ENCODE assay signal across 23 mouse cellular contexts in the genomic region with DNA sequence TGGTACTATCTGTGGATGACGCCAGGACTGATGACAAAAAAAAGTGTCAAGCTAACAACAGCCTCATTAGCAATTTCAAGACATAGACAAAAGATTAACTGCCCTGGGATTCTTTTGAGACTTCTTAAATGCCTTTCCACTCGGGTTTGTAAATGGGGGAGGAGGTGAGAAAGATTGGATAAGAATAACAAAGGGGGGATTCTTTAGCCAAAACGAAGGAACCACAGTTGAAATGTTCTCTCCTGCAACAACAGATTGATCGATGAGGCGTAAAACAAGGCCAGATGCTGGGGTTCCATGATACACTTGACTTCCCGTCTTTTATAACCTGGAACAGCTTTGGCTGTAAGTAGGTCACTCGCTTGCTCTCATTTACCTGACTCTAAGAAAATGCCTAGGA. TPM values are rescaled to one million over a fixed set of nuclear protein-coding genes. Genes with fewer than 3 reads are reported as not detected.
DNase-seq lines count a peak whose midpoint lies in the region; ATAC-seq and TF ChIP-seq lines count a peak whose summit lies in the region.
"Had no signal": no experiment of that assay in that cellular context is flagged by ENCODE, and none has a peak within 500 bp of the region (broad histone marks: within the 10 kb centered on the region; RNA-seq: fewer than 3 reads in every experiment).

No protein-coding gene starts in this region.

- no peak for DNase-seq in kidney, adult 8-10 months
- peak; percentile 84 for DNase-seq in R1 (ENCODE audit: low read depth, low spot score)
- peak; percentile 59 for DNase-seq in mesoderm, embryonic 11.5 days (ENCODE audit: low read depth, low spot score)
- DNase-seq in T-cell, adult 2 months (ENCODE audit: low spot score) = no peak
- no peak for DNase-seq in layer of hippocampus, adult 18-20 months (ENCODE audit: low spot score in 2 of 2)
- DNase-seq: cerebellum, adult 2 months; cerebellum, postnatal 36 days; gastrocnemius, adult 2 months; heart, postnatal 14 days; kidney, adult 2 months; left cerebral cortex, postnatal 4 days; liver; liver, postnatal 0 days; lung, postnatal 10 days; spleen, adult 18-20 months; thymus, postnatal 25 days had no signal

- peak; percentile 58; the same call in 1 of the 2 replicates for ATAC-seq in kidney, embryonic 14.5 days (ENCODE audit: low FRiP score, low TSS enrichment)
- ATAC-seq: forebrain, embryonic 16.5 days; hindbrain, postnatal 0 days; liver, postnatal 0 days; midbrain, embryonic 15.5 days had no signal

- H3K4me2 ChIP-seq in kidney, embryonic 14.5 days (replicated peaks; ENCODE audit: low read depth, low read length) = no peak overlapping the region
- H3K4me2 ChIP-seq: embryonic facial prominence, embryonic 15.5 days; heart, embryonic 12.5 days; midbrain, embryonic 15.5 days had no signal

- no peak for TF ChIP-seq EP300 in ES-Bruce4 (IDR thresholded peaks at IDR 0.05; ENCODE audit: insufficient read depth, low read depth, low read length)

- no peak overlapping the region for H3K9ac ChIP-seq in kidney, embryonic 14.5 days (ENCODE audit: low read depth, low read length)
- H3K9ac ChIP-seq in ES-Bruce4 (ENCODE audit: low read depth, poor library complexity, severe bottlenecking) = peak overlapping the region; percentile 64
- H3K9ac ChIP-seq: embryonic facial prominence, embryonic 15.5 days; heart, embryonic 12.5 days; liver, postnatal 0 days; midbrain, embryonic 15.5 days had no signal

- peaks cover 7% of the 10 kb centered on the region; the same call in 1 of the 2 replicates for H3K27me3 ChIP-seq in kidney, embryonic 14.5 days (ENCODE audit: control insufficient read depth, insufficient read depth, low read length)
- H3K27me3 ChIP-seq in ES-Bruce4 (ENCODE audit: control insufficient read depth, insufficient read depth, low read length, poor library complexity, severe bottlenecking) = no peaks in the 10 kb centered on the region
- H3K27me3 ChIP-seq: midbrain, embryonic 15.5 days had no signal

- H3K9me3 ChIP-seq in kidney, embryonic 14.5 days (ENCODE audit: control insufficient read depth, low read length) = no peaks in the 10 kb centered on the region
- H3K9me3 ChIP-seq in ES-Bruce4 (replicated peaks; ENCODE audit: control insufficient read depth, insufficient read depth, low read length, poor library complexity, severe bottlenecking) = 0 out of 2 replicates have a peak, but pooled peaks cover 2% of the 10 kb centered on the region
- H3K9me3 ChIP-seq: embryonic facial prominence, embryonic 15.5 days; heart, embryonic 12.5 days; midbrain, embryonic 15.5 days had no signal

- H3K4me1 ChIP-seq in kidney, embryonic 14.5 days (ENCODE audit: control insufficient read depth, insufficient read depth, low read length) = peaks cover 17% of the 10 kb centered on the region
- no peaks in the 10 kb centered on the region for H3K4me1 ChIP-seq in ES-Bruce4 (ENCODE audit: control insufficient read depth, insufficient read depth, low read length)

- peak overlapping the region; percentile 51; the same call in 1 of the 2 replicates for H3K27ac ChIP-seq in kidney, embryonic 14.5 days (ENCODE audit: low read depth, low read length)
- peak overlapping the region; percentile 91 for H3K27ac ChIP-seq in ES-Bruce4 (ENCODE audit: insufficient read depth, low read length)
- H3K27ac ChIP-seq: embryonic facial prominence, embryonic 15.5 days; gastrocnemius, adult 2 months; hindbrain, postnatal 0 days; midbrain, embryonic 15.5 days had no signal

- no peak for TF ChIP-seq CTCF in ES-Bruce4 (IDR thresholded peaks at IDR 0.05; ENCODE audit: low read depth, low read length)

- TF ChIP-seq POLR2A in ES-Bruce4 (IDR thresholded peaks at IDR 0.05; ENCODE audit: insufficient read depth, low read length) = no peak

- no peaks in the 10 kb centered on the region for H3K36me3 ChIP-seq in kidney, embryonic 14.5 days (ENCODE audit: control insufficient read depth, insufficient read depth, low read length)
- no peaks in the 10 kb centered on the region for H3K36me3 ChIP-seq in ES-Bruce4 (ENCODE audit: control insufficient read depth, insufficient read depth, low read length, poor library complexity, severe bottlenecking)
- H3K36me3 ChIP-seq: embryonic facial prominence, embryonic 15.5 days; heart, embryonic 12.5 days; midbrain, embryonic 15.5 days had no signal

- H3K4me3 ChIP-seq in kidney, embryonic 14.5 days (ENCODE audit: low read length) = no peak overlapping the region
- H3K4me3 ChIP-seq in ES-Bruce4 (ENCODE audit: low read depth, low read length) = no peak overlapping the region
- H3K4me3 ChIP-seq: embryonic facial prominence, embryonic 15.5 days; gastrocnemius, adult 2 months; heart, embryonic 12.5 days; midbrain, embryonic 15.5 days had no signal

- 9% methylated on average over 7 of the region's 7 CpGs for WGBS in kidney, embryonic 14.5 days

RNA-seq across cellular contexts. Expression of a gene that starts 15.8 kb away (rescaled TPM):
- 78.2 and 90.8 TPM in 2 replicates for polyA plus RNA-seq in kidney, embryonic 14.5 days (2014; fragmentation: Nextera tagmentation; extraction: Ambion mirVana)
- 98.4 and 107 TPM in 2 replicates for polyA plus RNA-seq in ES-Bruce4 (2011; ENCODE audit: insufficient read depth, insufficient read length, low read depth, missing spikeins)
- 100 to 1,000 TPM in 1 of 2 experiments, 10 to 100 TPM in 1; 86.5 to 103 TPM for total RNA-seq in layer of hippocampus, adult 18-20 months (2021)

RNA-seq across cellular contexts. Expression of a gene that starts 33.5 kb away (rescaled TPM):
- 16.8 and 16.9 TPM in 2 replicates for polyA plus RNA-seq in kidney, embryonic 14.5 days (2014; fragmentation: Nextera tagmentation; extraction: Ambion mirVana)
- 58.8 and 64.1 TPM in 2 replicates for polyA plus RNA-seq in ES-Bruce4 (2011; ENCODE audit: insufficient read depth, insufficient read length, low read depth, missing spikeins)
- total RNA-seq in layer of hippocampus, adult 18-20 months (2021) = 100 to 1,000 TPM; 110 to 112 TPM

Comparison
In these comparisons a context has a peak if more than half of its experiments do, and no peak if none do; other contexts are left out.
1. DNase-seq: peak in R1 (single experiment) and mesoderm, embryonic 11.5 days (single experiment); none in kidney, adult 8-10 months (0 of 2), T-cell, adult 2 months (single experiment) and layer of hippocampus, adult 18-20 months (0 of 2).